Mouse (Mus musculus) small intestine, adult 2 months (tissue): ENCODE measurements around the gene Sec22b. TPM values are rescaled to one million over a fixed set of nuclear protein-coding genes. Genes with fewer than 3 reads are reported as not detected.

Experiments
- H3K27ac ChIP-seq: fragments of 200-500 bp; 2 replicates; pipeline ENCODE4 v1.5.1; 2012; ENCODE audit warnings: low read depth, low read length, control low read depth, inconsistent platforms; ENCODE audit not compliant: insufficient read depth
- H3K27me3 ChIP-seq: fragments of 200-500 bp; 2 replicates; pipeline ENCODE4 v1.6.1; 2012; ENCODE audit warnings: mild to moderate bottlenecking, moderate library complexity, low read length, inconsistent platforms; ENCODE audit not compliant: control insufficient read depth, insufficient read depth
- H3K36me3 ChIP-seq: fragments of 200-500 bp; 2 replicates; pipeline ENCODE4 v1.6.1; 2012; ENCODE audit warnings: mild to moderate bottlenecking, low read length, control low read depth, inconsistent platforms; ENCODE audit not compliant: control insufficient read depth, insufficient read depth
- H3K4me1 ChIP-seq: fragments of 200-500 bp; 2 replicates; pipeline ENCODE4 v1.6.1; 2012; ENCODE audit warnings: low read length, inconsistent platforms, mixed read lengths; ENCODE audit not compliant: control insufficient read depth, insufficient read depth, insufficient read length
- H3K4me3 ChIP-seq: fragments of 200-500 bp; 2 replicates; pipeline ENCODE4 v1.5.1; 2012; ENCODE audit warnings: low read depth, mild to moderate bottlenecking, control low read depth, inconsistent platforms, low read length, moderate library complexity
- CTCF ChIP-seq: fragments of 200-500 bp; IDR thresholded peaks from 2 replicates; pipeline ENCODE4 v1.5.1; 2012; ENCODE audit warnings: low read depth, mild to moderate bottlenecking, control low read depth, inconsistent platforms, low read length, moderate library complexity, mixed read lengths; ENCODE audit not compliant: insufficient replicate concordance, insufficient read length; ENCODE audit errors: extremely low read depth
- POLR2A ChIP-seq: fragments of 200-500 bp; IDR thresholded peaks from 2 replicates; pipeline ENCODE4 v1.6.1; 2012; ENCODE audit warnings: low read depth, mild to moderate bottlenecking, control low read depth, inconsistent platforms, low read length, moderate library complexity
- WGBS: fragments of 180-500 bp; shearing (Covaris S2); methylation state at CpG from one replicate; pipeline ENCODE4 v1.1.7; 2018; 5-methylcytosine and 5-hydroxymethylcytosine counted together
- polyA plus RNA-seq: library from polyadenylated mRNA; depleted of rRNA; stranded (reverse); fragments of >200 nt; gene quantifications from 2 replicates; pipeline ENCODE4 v1.2.3, GENCODE M21; 2012

Sec22b gene
- polyA plus RNA-seq, 1 experiment = 40.0 TPM

DNA sequence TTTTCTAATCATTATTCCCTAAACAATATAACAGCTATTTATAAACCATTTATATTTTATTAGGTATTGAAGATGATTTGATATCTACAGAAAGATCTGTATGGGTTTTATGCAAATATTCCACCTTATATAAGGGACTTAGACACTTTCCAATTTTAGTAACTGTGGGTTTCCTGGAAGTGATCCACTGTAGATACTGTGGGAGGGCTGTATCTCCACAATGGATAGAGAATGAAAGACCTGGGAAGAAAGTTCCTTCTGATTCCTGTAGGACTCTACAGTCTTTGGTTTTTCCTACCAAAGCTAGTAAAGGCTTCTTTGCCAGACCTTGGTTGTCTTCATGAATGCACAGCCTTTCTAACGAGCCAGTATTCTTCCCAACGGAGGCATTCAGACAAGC, 8.7 kb downstream of the Sec22b start:
- TF ChIP-seq POLR2A (no peak), CTCF (no peak)
- no peak overlapping the region for H3K4me3 ChIP-seq
- H3K36me3 ChIP-seq = peaks cover 22% of the 10 kb centered on the region
- H3K27ac ChIP-seq = no peak overlapping the region
- no peaks in the 10 kb centered on the region for H3K4me1 ChIP-seq
- WGBS = 85% methylated on average over 2 of the region's 2 CpGs
- no peaks in the 10 kb centered on the region for H3K27me3 ChIP-seq

DNA sequence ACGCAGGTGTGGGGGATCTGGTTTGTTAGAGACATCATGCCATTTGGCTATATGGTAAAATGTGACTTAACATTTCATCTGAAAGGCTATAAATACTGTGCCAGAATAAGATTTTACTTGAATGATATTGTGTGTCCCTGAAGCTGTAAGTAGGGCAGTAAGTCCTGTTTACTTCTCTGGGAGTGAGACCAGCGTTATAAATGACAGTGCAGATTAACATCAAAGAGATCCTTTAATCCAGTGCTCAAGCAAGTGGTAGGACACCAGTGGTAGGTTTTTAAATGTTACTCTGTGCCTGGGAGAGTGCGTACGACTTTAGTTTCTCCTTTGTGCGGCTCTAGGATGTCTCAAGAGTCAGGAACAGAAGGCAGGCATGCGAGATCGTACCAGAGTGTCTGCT, 10.1 kb downstream of the Sec22b start:
- TF ChIP-seq POLR2A (no peak), CTCF (no peak)
- 83% methylated on average over 7 of the region's 7 CpGs for WGBS
- no peaks in the 10 kb centered on the region for H3K27me3 ChIP-seq
- peaks cover 31% of the 10 kb centered on the region for H3K36me3 ChIP-seq
- H3K4me3 ChIP-seq = no peak overlapping the region
- no peaks in the 10 kb centered on the region for H3K4me1 ChIP-seq
- no peak overlapping the region for H3K27ac ChIP-seq

DNA sequence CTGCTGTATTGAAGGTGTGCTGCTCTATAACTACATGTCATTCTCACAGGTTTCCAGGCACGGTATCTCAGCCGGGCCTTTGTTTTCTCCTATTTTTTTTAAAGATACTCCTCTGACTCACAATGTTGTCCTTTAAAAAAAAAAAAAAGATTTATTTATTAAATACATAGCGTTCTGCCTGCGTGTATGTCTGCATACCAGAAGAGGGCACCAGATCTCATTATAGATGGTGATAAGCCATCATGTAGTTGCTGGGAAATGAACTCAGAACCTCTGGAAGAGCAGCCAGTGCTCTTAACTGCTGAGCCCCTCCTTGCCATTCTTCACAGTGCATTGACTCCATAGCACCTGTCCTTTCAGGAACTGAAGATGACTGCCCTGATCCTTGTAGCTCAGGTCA, 14.1 kb downstream of the Sec22b start:
- no peaks in the 10 kb centered on the region for H3K27me3 ChIP-seq
- TF ChIP-seq POLR2A (no peak), CTCF (no peak)
- 53% methylated on average over 4 of the region's 4 CpGs for WGBS
- H3K4me1 ChIP-seq = no peaks in the 10 kb centered on the region
- H3K4me3 ChIP-seq = no peak overlapping the region
- H3K36me3 ChIP-seq = peaks cover 51% of the 10 kb centered on the region
- H3K27ac ChIP-seq = no peak overlapping the region

DNA sequence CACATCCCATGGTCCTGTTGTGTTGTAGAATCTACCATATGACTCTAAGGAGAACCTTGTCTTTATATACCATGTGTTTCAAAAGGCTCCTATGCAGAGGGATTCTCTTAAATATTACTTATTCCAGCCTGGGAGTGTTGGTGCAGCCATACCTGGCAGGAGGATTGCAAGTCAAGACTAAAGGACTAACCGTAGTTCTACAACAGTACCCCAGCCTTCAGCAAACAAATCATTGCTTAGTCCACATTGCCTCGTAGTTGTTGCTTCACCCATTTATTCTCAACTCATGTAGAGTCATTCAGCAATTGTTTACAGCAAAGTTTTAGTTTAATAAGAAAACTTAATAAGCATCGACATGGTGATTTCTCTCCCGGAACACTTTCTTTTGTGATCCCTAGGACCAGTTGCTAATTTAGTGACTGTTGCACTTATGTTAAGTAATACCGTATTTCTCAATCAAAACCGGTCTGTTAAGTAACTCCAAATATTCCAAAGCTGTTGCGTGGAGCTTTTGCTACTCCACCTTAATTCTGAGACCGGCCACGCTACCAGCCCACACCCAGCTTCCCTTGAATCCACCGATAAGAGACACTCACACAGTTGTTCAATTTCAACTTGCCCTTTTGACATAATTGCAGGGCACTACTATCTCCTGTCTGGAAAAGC, 18.0 kb downstream of the Sec22b start:
- H3K36me3 ChIP-seq = peaks cover 59% of the 10 kb centered on the region

DNA sequence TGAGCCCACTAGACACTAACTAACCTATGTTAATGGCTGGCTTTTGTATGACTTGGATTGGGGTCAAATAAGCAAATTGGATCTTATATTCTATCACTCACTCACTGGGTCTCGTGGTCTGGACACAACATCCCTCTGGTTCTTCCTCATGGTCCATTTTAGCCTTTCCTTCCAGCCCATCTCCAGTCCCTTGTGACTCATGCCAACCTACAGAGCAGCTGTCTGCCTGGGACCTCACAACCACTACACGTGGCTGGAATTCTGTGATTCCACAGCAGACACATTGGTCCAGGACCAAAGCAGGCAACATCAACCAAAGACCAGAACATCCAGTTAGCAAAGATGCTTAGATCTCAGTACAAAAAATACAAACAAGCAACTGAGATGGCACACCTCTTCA, 24.3 kb downstream of the Sec22b start:
- H3K4me3 ChIP-seq = no peak overlapping the region
- no peak overlapping the region for H3K27ac ChIP-seq
- 87% methylated on average over 2 of the region's 2 CpGs for WGBS

More for the DNA sequence above, 18.0 kb downstream of the Sec22b start:
- 88% methylated on average over 10 of the region's 10 CpGs for WGBS
- H3K4me3 ChIP-seq = no peak overlapping the region
- no peak overlapping the region for H3K27ac ChIP-seq
- no peaks in the 10 kb centered on the region for H3K4me1 ChIP-seq
- TF ChIP-seq POLR2A (no peak), CTCF (no peak)
- H3K27me3 ChIP-seq = no peaks in the 10 kb centered on the region

DNA sequence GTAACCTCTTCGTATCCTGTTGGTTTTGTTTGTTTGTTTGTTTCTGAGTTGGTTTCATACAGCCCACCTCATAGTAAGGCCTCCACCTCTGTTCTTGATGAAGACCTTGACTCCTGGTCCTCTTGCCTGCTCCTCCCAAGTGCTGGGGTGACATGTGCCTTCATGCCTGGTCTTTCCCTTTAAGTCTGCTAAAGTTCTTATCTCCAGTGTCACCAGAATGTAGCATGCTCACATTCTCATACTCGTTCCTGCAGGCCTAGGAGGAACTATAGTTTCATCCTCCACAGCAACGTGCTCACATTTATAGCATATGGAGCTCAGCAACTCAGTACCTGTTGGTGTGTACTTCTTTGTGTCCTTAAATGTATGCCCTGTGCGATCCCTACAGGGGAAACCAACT, 26.3 kb downstream of the Sec22b start:
- Histone ChIP-seq H3K4me1 (peaks cover 2% of the 10 kb centered on the region; the same call in 1 of the 2 replicates), H3K27ac (no peak overlapping the region), H3K27me3 (no peaks in the 10 kb centered on the region), H3K36me3 (peaks cover 6% of the 10 kb centered on the region), H3K4me3 (no peak overlapping the region)
- WGBS = 51% methylated on average over 4 of the region's 4 CpGs
- TF ChIP-seq POLR2A = no peak
- no peak for TF ChIP-seq CTCF

More for the DNA sequence above, 24.3 kb downstream of the Sec22b start:
- H3K36me3 ChIP-seq = peaks cover 18% of the 10 kb centered on the region
- no peak for TF ChIP-seq POLR2A
- TF ChIP-seq CTCF = no peak
- no peaks in the 10 kb centered on the region for H3K27me3 ChIP-seq
- H3K4me1 ChIP-seq = no peaks in the 10 kb centered on the region

DNA sequence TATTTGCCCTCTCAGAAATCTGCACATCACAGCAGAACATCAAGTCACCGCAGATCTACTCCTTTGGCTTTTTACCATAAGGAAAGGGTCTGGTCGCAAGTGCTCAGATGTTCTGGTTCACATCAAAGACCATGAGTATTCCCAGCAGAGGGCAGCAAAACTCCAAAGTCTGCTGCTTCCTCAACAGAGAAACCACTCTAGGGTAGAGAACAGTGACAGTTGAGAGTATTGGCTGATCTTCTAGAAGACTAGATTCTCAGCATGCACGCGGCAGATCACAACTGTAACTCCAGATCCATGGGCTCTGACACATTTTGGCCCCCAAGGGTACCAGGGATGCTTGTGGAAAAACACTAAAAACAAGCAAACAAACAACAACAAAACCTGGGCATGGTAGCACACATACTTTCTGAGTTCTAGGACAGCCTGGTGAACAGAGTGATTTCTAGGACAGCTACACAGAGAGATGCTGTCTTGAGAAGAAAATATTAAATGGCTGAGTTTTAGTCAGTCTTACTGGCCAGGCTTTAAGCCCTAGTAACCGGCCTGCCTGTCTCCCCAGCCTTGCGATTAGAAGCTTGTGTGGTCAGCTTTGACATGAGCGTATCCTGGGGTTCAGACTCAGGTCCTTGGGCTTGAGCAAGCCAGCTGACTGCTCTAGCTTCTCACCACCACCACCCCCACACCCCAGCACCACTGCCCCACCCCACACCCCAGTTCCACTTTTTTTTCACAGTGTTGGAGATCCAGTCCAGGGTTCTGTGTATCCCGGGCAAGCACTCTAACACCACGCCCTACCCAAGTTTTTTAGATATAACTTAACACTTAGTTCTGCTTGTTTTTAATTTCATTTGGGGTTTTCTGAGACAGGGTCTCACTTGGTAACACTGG, 28.2 kb downstream of the Sec22b start:
- no peaks in the 10 kb centered on the region for H3K27me3 ChIP-seq
- TF ChIP-seq CTCF (peak; percentile 22; the same call in 1 of the 2 replicates), POLR2A (no peak)
- H3K4me1 ChIP-seq = peaks cover 6% of the 10 kb centered on the region; the same call in 1 of the 2 replicates
- H3K27ac ChIP-seq = no peak overlapping the region
- WGBS = 44% methylated on average over 9 of the region's 9 CpGs
- no peak overlapping the region for H3K4me3 ChIP-seq
- H3K36me3 ChIP-seq = no peaks in the 10 kb centered on the region; the same call in 1 of the 2 replicates
